Mouse (Mus musculus): ENCODE measurements around the gene Plxna2. TPM values are rescaled to one million over a fixed set of nuclear protein-coding genes. Genes with fewer than 3 reads are reported as not detected.
A peak's percentile ranks its signal among the peaks of the same experiment; 100 is the strongest.

Gene Plxna2
- polyA plus RNA-seq, 1 experiment from 2014 or later, result 4.5 TPM

- Histone ChIP-seq H3K27me3 (replicated peaks; ENCODE audit: insufficient read depth, low read length) (no peaks in the 10 kb centered on the region), H3K9ac (replicated peaks; ENCODE audit: low read depth) (no peak overlapping the region), H3K9me3 (ENCODE audit: low read length) (no peaks in the 10 kb centered on the region), H3K4me2 (replicated peaks; ENCODE audit: low read depth, low read length) (no peak overlapping the region), H3K4me1 (ENCODE audit: insufficient read depth, low read depth, low read length) (no peaks in the 10 kb centered on the region), H3K4me3 (ENCODE audit: low read depth, low read length) (no peak overlapping the region), H3K27ac (ENCODE audit: low read length) (no peak overlapping the region), H3K36me3 (ENCODE audit: insufficient read depth, low read length) (no peaks in the 10 kb centered on the region)
- no peak for ATAC-seq
- WGBS, result 63% methylated on average over 2 of the region's 2 CpGs
- DNase-seq (ENCODE audit: low spot score), result no peak
- TF ChIP-seq EP300 (IDR thresholded peaks at IDR 0.05), result no peak
- TF ChIP-seq CTCF (IDR thresholded peaks at IDR 0.05), result no peak
Observed at GRCm38 (mm10) chr1:194613271-194613834, 4.7 kb upstream of the Plxna2 start.

GRCm38 (mm10) chr1:194613923-194614830 is 3.8 kb upstream of the Plxna2 start:
- TF ChIP-seq EP300 (IDR thresholded peaks at IDR 0.05) (no peak), CTCF (IDR thresholded peaks at IDR 0.05) (no peak)
- 55% methylated on average over 5 of the region's 5 CpGs for WGBS
- Histone ChIP-seq H3K9ac (replicated peaks; ENCODE audit: low read depth) (no peak overlapping the region), H3K9me3 (ENCODE audit: low read length) (no peaks in the 10 kb centered on the region), H3K4me3 (ENCODE audit: low read depth, low read length) (no peak overlapping the region), H3K36me3 (ENCODE audit: insufficient read depth, low read length) (no peaks in the 10 kb centered on the region), H3K27me3 (replicated peaks; ENCODE audit: insufficient read depth, low read length) (no peaks in the 10 kb centered on the region), H3K4me2 (replicated peaks; ENCODE audit: low read depth, low read length) (no peak overlapping the region), H3K27ac (ENCODE audit: low read length) (no peak overlapping the region), H3K4me1 (ENCODE audit: insufficient read depth, low read depth, low read length) (no peaks in the 10 kb centered on the region)
- no peak for ATAC-seq
- no peak for DNase-seq (ENCODE audit: low spot score)

GRCm38 (mm10) chr1:194616136-194616535 is 1.9 kb upstream of the Plxna2 start:
- Histone ChIP-seq H3K4me2 (replicated peaks; ENCODE audit: low read depth, low read length) (no peak overlapping the region), H3K27me3 (replicated peaks; ENCODE audit: insufficient read depth, low read length) (no peaks in the 10 kb centered on the region), H3K4me1 (ENCODE audit: insufficient read depth, low read depth, low read length) (peaks cover 4% of the 10 kb centered on the region; the same call in 1 of the 2 replicates), H3K36me3 (ENCODE audit: insufficient read depth, low read length) (no peaks in the 10 kb centered on the region), H3K9ac (replicated peaks; ENCODE audit: low read depth) (no peak overlapping the region), H3K4me3 (ENCODE audit: low read depth, low read length) (no peak overlapping the region), H3K27ac (ENCODE audit: low read length) (no peak overlapping the region), H3K9me3 (ENCODE audit: low read length) (no peaks in the 10 kb centered on the region)
- TF ChIP-seq EP300 (IDR thresholded peaks at IDR 0.05) (no peak), CTCF (IDR thresholded peaks at IDR 0.05) (no peak)
- ATAC-seq (no peak), DNase-seq (ENCODE audit: low spot score) (no peak)
- WGBS, result 100% methylated on average over 1 of the region's 1 CpGs

GRCm38 (mm10) chr1:194618841-194619311 is 858 bp downstream of the Plxna2 start:
- TF ChIP-seq EP300 (IDR thresholded peaks at IDR 0.05) (no peak), CTCF (IDR thresholded peaks at IDR 0.05) (peak; percentile 77)
- peak overlapping the region; percentile 85 for H3K4me2 ChIP-seq (replicated peaks; ENCODE audit: low read depth, low read length)
- H3K27me3 ChIP-seq (replicated peaks; ENCODE audit: insufficient read depth, low read length), result no peaks in the 10 kb centered on the region
- H3K9ac ChIP-seq (replicated peaks; ENCODE audit: low read depth), result no peak overlapping the region
- peaks cover 19% of the 10 kb centered on the region; the same call in 1 of the 2 replicates for H3K4me1 ChIP-seq (ENCODE audit: insufficient read depth, low read depth, low read length)
- ATAC-seq, result peak; percentile 26; the same call in 1 of the 2 replicates
- peak; percentile 86 for DNase-seq (ENCODE audit: low spot score)
- peak overlapping the region; percentile 92; the same call in 1 of the 2 replicates for H3K27ac ChIP-seq (ENCODE audit: low read length)
- H3K9me3 ChIP-seq (ENCODE audit: low read length), result no peaks in the 10 kb centered on the region
- H3K36me3 ChIP-seq (ENCODE audit: insufficient read depth, low read length), result no peaks in the 10 kb centered on the region
- H3K4me3 ChIP-seq (ENCODE audit: low read depth, low read length), result peak overlapping the region; percentile 87
- 2% methylated on average over 19 of the region's 19 CpGs for WGBS

GRCm38 (mm10) chr1:194619353-194620244 is 1.6 kb downstream of the Plxna2 start:
- no peaks in the 10 kb centered on the region for H3K27me3 ChIP-seq (replicated peaks; ENCODE audit: insufficient read depth, low read length)
- peak overlapping the region; percentile 85 for H3K4me2 ChIP-seq (replicated peaks; ENCODE audit: low read depth, low read length)
- WGBS, result under 1% methylated on average over 61 of the region's 62 CpGs
- peaks cover 26% of the 10 kb centered on the region; the same call in 1 of the 2 replicates for H3K4me1 ChIP-seq (ENCODE audit: insufficient read depth, low read depth, low read length)
- peak; percentile 91 for DNase-seq (ENCODE audit: low spot score)
- H3K36me3 ChIP-seq (ENCODE audit: insufficient read depth, low read length), result no peaks in the 10 kb centered on the region
- TF ChIP-seq EP300 (IDR thresholded peaks at IDR 0.05) (no peak), CTCF (IDR thresholded peaks at IDR 0.05) (peak; percentile 69)
- H3K9ac ChIP-seq (replicated peaks; ENCODE audit: low read depth), result peak overlapping the region; percentile 91
- H3K4me3 ChIP-seq (ENCODE audit: low read depth, low read length), result peak overlapping the region; percentile 87
- ATAC-seq, result peak; percentile 93
- H3K9me3 ChIP-seq (ENCODE audit: low read length), result no peaks in the 10 kb centered on the region
- peak overlapping the region; percentile 92 for H3K27ac ChIP-seq (ENCODE audit: low read length)
